Mouse (Mus musculus) liver, postnatal 0 days (tissue): ENCODE results near the gene Pqlc2. TPM values are rescaled to one million over a fixed set of nuclear protein-coding genes. Genes with fewer than 3 reads are reported as not detected.

Source experiments
- ATAC-seq: fragments of 200-750 bp; cut with Nextera tagmentation; 2 replicates; pipeline ENCODE4 v1.8.0; 2017; ENCODE audit warnings: mild to moderate bottlenecking, moderate library complexity
- DNase-seq: peaks from one replicate; pipeline ENCODE4 v3.0.0-alpha.2; 2016
- H3K27ac ChIP-seq: fragments of 300-500 bp; sonication (generic); 2 replicates; pipeline ENCODE4 v1.5.1; 2014; ENCODE audit warnings: antibody characterized with exemption, moderate library complexity, mild to moderate bottlenecking, low read depth
- H3K27me3 ChIP-seq: fragments of 300-500 bp; sonication (generic); 2 replicates; pipeline ENCODE4 v1.6.1; 2014; ENCODE audit warnings: low read length, control low read depth, mixed read lengths; ENCODE audit not compliant: insufficient read depth
- H3K36me3 ChIP-seq: fragments of 300-500 bp; sonication (generic); replicated peaks from 2 replicates; pipeline ENCODE4 v1.6.1; 2014; ENCODE audit warnings: mild to moderate bottlenecking, control low read depth, low read length, moderate library complexity, mixed read lengths; ENCODE audit not compliant: insufficient read depth
- H3K4me1 ChIP-seq: fragments of 300-500 bp; sonication (generic); 2 replicates; pipeline ENCODE4 v1.6.1; 2014; ENCODE audit warnings: antibody characterized with exemption, mild to moderate bottlenecking, control low read depth; ENCODE audit not compliant: insufficient read depth
- H3K4me2 ChIP-seq: fragments of 300-500 bp; sonication (generic); 2 replicates; pipeline ENCODE4 v1.6.1; 2014; ENCODE audit warnings: low read depth, mild to moderate bottlenecking, low read length, moderate library complexity, mixed read lengths
- H3K4me3 ChIP-seq: fragments of 300-500 bp; sonication (generic); 2 replicates; pipeline ENCODE4 v1.5.1; 2014; ENCODE audit warnings: low read depth, low read length
- H3K9ac ChIP-seq: fragments of 300-500 bp; sonication (generic); replicated peaks from 2 replicates; pipeline ENCODE4 v1.6.1; 2014; ENCODE audit warnings: mild to moderate bottlenecking, moderate library complexity
- H3K9me3 ChIP-seq: fragments of 300-500 bp; sonication (generic); 2 replicates; pipeline ENCODE4 v1.6.1; 2016; ENCODE audit warnings: mild to moderate bottlenecking, control low read depth, low read length, mixed read lengths
- CTCF ChIP-seq: sonication (generic); IDR thresholded peaks from 2 replicates; pipeline ENCODE4 v1.5.1; 2016; ENCODE audit warnings: antibody characterized with exemption, low read depth
- EP300 ChIP-seq: IDR thresholded peaks from 2 replicates; pipeline ENCODE4 v1.6.1; 2016; ENCODE audit warnings: antibody characterized with exemption, low read depth, mild to moderate bottlenecking
- WGBS: fragments of 180-500 bp; shearing (Covaris S2); extraction: QIAGEN DNeasy Blood & Tissue Kit; methylation state at CpG from one replicate; pipeline ENCODE4 v1.1.7; 2014; ENCODE audit not compliant: insufficient replicate concordance; 5-methylcytosine and 5-hydroxymethylcytosine counted together
- polyA plus RNA-seq: library from polyadenylated mRNA; unstranded; fragments of >200 nt; fragmentation: Nextera tagmentation; extraction: Ambion mirVana; gene quantifications from 2 replicates; pipeline ENCODE4 v1.2.1, GENCODE M21; 2015

Gene Pqlc2
- polyA plus RNA-seq, 1 experiment from 2014 or later: 33.9 TPM

DNA sequence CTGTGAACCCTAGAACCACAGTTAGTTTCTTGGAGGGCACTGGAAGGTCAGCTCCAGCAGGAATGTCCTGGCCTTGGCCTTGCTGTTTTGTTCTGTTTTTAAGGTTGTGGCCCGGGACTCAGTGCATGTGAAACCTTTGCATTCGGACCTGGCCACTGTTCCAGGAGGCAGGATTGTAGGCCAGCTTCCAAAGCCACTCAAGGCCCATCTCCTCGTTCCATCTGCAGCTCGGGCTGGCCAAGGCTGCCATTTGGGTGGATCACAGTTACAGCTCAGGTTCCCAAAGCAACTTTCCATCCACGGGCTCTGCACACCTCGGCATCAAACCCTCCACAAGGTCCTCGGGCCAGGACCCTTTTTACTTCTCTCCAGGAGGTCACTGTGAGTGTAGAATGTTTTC lies 35.9 kb downstream of the Pqlc2 start:
- ATAC-seq: no peak

DNA sequence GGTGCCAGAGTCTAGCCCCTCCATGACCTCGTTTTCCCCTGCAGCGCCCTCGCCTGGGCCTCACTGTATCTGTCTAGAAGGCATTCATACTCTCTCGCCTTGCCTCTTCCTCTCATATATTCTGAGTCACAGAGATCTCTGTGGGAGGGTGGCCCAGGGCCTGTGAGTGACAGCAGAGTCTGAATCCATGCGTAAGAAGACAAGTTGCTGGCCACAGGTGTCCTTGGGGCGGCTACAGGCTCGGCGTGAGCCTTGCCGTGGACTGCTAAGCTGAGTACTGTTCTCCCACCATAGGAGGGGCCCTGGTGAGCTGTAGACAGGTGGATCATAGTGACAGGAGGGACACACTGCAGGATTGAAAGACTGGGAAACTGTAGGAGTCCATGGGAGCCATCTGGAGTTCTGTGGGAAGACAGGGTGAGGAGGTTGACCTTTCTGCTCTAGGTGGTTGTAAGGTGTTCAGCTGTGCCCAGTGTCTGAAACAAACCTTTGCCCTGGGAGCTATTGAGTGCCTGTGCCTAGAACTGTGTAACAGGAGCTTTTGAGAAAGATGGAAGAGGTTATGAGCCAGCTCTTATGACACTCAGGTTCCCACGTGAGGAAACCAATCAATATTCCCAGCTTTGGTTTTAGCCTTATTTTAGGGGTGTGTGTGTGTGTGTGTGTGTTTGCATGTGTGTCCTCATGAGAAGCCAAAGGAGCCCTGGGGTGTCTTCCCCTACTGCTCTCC lies 37.4 kb downstream of the Pqlc2 start:
- Histone ChIP-seq H3K9ac (no peak overlapping the region), H3K36me3 (peaks cover 26% of the 10 kb centered on the region), H3K9me3 (no peaks in the 10 kb centered on the region), H3K4me3 (no peak overlapping the region), H3K27me3 (no peaks in the 10 kb centered on the region), H3K4me1 (no peaks in the 10 kb centered on the region), H3K27ac (no peak overlapping the region), H3K4me2 (no peak overlapping the region)
- ATAC-seq (no peak), DNase-seq (no peak)
- 81% methylated on average over 10 of the region's 10 CpGs for WGBS
- no peak for TF ChIP-seq CTCF

More for the DNA sequence above, 35.9 kb downstream of the Pqlc2 start:
- WGBS: 89% methylated on average over 7 of the region's 7 CpGs
- Histone ChIP-seq H3K27me3 (no peaks in the 10 kb centered on the region), H3K9ac (no peak overlapping the region), H3K36me3 (peaks cover 20% of the 10 kb centered on the region), H3K4me3 (no peak overlapping the region), H3K4me2 (no peak overlapping the region), H3K9me3 (no peaks in the 10 kb centered on the region), H3K27ac (no peak overlapping the region), H3K4me1 (no peaks in the 10 kb centered on the region)
- no peak for DNase-seq
- no peak for TF ChIP-seq EP300

DNA sequence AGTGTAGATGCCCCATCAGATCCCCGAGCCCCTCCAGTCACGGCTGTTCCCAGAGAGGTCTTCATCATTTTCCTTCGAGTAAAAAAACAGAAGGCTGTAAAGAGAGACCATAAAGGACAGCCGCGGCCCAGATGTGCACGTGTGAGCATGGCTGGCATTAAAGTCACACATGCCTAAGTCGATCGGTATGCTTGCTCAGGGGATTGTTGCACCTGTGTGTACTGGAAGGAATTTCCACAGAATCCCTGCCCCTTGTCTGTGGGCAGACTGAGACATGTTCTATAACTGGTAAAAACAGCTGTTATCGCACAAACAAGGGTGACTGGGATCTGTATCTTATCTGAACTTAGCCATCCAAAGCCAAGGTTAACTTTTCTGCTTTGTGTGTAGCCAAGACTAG lies 38.9 kb downstream of the Pqlc2 start:
- TF ChIP-seq CTCF (no peak), EP300 (no peak)
- ATAC-seq (no peak), DNase-seq (no peak)
- Histone ChIP-seq H3K27me3 (no peaks in the 10 kb centered on the region), H3K4me3 (no peak overlapping the region), H3K4me2 (no peak overlapping the region), H3K4me1 (no peaks in the 10 kb centered on the region), H3K36me3 (peaks cover 27% of the 10 kb centered on the region), H3K9ac (no peak overlapping the region), H3K9me3 (no peaks in the 10 kb centered on the region), H3K27ac (no peak overlapping the region)
- 89% methylated on average over 9 of the region's 9 CpGs for WGBS

DNA sequence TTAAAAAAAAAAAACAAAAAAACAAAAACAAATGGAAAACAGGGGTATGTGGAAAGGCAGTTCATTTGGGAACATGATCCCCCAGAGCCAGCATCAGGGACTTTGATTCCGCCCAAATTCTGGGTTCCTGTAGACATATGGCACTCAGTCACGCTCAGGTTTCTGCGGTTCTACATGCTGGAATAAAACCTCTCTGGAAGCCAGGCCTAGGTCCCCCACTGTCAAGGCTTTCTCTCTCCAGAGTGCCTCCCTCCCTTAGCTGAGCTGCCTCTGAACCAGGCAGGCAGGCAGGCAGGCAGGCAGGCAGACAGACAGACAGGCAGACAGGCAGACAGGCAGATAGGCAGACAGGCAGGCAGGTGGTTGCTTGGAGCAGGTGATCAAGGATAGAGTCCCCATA lies 40.3 kb downstream of the Pqlc2 start:
- Histone ChIP-seq H3K27ac (no peak overlapping the region), H3K4me2 (no peak overlapping the region), H3K4me3 (no peak overlapping the region), H3K36me3 (peaks cover 32% of the 10 kb centered on the region), H3K9ac (no peak overlapping the region), H3K9me3 (no peaks in the 10 kb centered on the region), H3K4me1 (no peaks in the 10 kb centered on the region), H3K27me3 (no peaks in the 10 kb centered on the region)
- DNase-seq: no peak
- ATAC-seq: no peak
- 89% methylated on average over 3 of the region's 3 CpGs for WGBS
- no peak for TF ChIP-seq CTCF
- no peak for TF ChIP-seq EP300

DNA sequence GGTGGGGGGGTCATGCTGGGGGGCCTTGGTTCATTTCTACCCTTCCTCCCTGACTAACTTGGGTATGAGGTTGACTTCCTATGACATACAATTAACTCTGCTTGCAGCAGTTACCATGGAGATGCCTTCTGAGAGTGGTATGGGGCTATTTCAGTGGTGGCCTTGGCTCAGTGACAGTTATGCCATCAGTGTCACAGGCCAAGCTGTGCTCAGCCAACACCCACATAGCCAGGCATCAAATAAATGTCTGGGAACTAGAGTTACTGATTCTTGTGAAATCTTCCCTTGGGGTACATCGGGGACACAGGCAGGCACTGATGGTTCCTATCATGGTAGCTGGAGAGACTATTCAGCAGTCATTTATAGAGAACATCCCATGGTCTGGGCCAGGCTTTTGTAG lies 42.3 kb downstream of the Pqlc2 start:
- no peak for TF ChIP-seq EP300
- no peak for TF ChIP-seq CTCF
- Histone ChIP-seq H3K4me2 (no peak overlapping the region), H3K4me1 (no peaks in the 10 kb centered on the region), H3K27me3 (no peaks in the 10 kb centered on the region), H3K36me3 (peaks cover 36% of the 10 kb centered on the region), H3K9ac (no peak overlapping the region), H3K27ac (no peak overlapping the region), H3K4me3 (no peak overlapping the region), H3K9me3 (no peaks in the 10 kb centered on the region)
- DNase-seq (no peak), ATAC-seq (no peak)
- WGBS: 79% methylated on average over 1 of the region's 1 CpGs

DNA sequence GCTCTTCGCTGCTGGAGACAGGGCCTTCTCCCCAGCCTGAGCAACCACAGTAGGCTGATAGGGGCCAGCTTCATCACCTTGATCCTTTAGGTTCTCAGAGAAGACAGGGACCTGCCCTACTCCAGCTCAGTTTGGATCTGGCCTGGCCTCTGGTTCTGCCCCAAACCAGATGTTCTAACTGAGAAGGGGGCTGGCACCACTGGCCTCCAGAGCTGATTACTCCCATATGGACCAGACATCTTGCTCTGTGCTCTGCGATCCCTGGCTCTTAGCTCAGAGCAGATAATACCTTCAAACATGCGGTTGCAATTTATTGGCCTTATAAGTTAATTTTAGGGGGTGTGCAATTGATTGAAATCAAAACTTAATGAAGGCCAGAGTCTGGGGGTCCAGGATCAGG lies 43.2 kb downstream of the Pqlc2 start:
- Histone ChIP-seq H3K9ac (no peak overlapping the region), H3K9me3 (no peaks in the 10 kb centered on the region), H3K36me3 (peaks cover 41% of the 10 kb centered on the region), H3K4me3 (no peak overlapping the region), H3K4me1 (no peaks in the 10 kb centered on the region), H3K27ac (no peak overlapping the region), H3K4me2 (no peak overlapping the region), H3K27me3 (no peaks in the 10 kb centered on the region)
- DNase-seq (no peak), ATAC-seq (no peak)
- TF ChIP-seq CTCF (no peak), EP300 (no peak)
- WGBS: 79% methylated on average over 3 of the region's 3 CpGs

DNA sequence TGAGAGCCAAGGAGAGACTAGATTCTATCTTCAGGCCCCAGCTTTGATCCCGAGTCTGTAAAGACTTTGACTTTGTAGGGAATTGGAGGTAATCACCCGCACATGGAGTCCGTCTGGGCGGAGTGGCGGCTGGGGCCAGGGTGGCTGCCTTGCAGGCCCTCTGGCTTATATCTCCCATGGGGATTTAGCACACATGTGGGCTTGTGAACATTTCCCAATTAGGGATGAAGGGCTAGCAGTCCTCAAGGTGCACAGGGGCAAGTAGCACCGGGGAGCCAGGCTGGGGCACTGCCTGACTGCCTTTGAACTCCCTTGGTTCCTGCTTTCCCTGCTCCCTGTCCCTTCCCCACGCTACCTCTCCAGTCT lies 44.0 kb downstream of the Pqlc2 start:
- Histone ChIP-seq H3K4me1 (no peaks in the 10 kb centered on the region), H3K27me3 (no peaks in the 10 kb centered on the region), H3K4me2 (no peak overlapping the region), H3K9me3 (no peaks in the 10 kb centered on the region), H3K36me3 (peaks cover 49% of the 10 kb centered on the region), H3K9ac (no peak overlapping the region), H3K4me3 (no peak overlapping the region), H3K27ac (no peak overlapping the region)
- 85% methylated on average over 7 of the region's 7 CpGs for WGBS
- TF ChIP-seq EP300 (no peak), CTCF (no peak)
- ATAC-seq: no peak
- DNase-seq: no peak
